Mouse (Mus musculus) spleen, embryonic (tissue): ENCODE results near the gene Vps35l.

ENCODE experiments used
- CTCF ChIA-PET: fragments of 350-600 bp; sonication (Branson Sonifier 250); formaldehyde crosslinking; loops from one replicate; lab custom pipeline; 2022; lab: Charles Lee

Vps35l gene

GRCm38 (mm10) chr7:118739975-118740531, at the start of gene Vps35l:
Vps35l (plus strand) TSS chr7:118740226.
- CTCF ChIA-PET: interaction anchor here (0.9 kb wide), 1 partner anchor 256 kb away, joined by 3 read pairs; no protein-coding TSS in a partner anchor

DNA sequence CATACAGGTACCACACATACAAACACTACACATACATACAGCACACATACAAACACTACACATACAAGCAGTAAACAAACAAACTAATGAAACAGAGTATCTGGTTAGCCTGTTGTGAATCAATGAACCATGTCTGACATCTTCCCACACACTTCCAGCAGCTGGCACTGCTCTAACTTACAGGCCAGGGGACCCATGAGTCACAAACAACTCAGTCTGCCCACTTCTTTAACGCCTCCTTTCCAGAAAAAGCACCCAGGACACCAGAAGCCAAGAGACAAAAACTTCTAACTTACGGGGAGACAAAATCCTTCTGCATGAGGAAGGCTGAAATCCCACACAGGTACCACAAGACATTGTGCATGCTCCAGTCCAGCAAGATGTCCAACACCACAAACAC, 48.7 kb upstream of the Vps35l start:
- CTCF ChIA-PET: no interaction called here

DNA sequence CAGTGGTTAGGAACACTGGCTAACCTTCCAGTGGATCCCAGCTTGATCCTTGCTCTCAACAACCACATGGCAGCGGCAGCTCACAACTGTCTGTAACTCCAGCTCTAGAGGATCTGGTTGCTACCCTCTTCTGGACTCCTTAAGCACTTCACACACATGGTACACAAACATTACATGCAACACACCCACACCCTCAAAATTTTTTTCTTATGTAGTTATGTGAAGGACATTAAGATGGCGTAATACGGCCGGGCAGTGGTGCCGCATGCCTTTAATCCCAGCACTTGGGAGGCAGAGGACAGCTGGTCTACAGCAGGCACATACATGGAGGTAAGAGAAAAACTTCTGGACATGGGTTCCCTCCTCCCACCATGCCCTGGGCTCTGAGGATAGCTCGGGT, 43.9 kb upstream of the Vps35l start:
- CTCF ChIA-PET: no interaction called here

DNA sequence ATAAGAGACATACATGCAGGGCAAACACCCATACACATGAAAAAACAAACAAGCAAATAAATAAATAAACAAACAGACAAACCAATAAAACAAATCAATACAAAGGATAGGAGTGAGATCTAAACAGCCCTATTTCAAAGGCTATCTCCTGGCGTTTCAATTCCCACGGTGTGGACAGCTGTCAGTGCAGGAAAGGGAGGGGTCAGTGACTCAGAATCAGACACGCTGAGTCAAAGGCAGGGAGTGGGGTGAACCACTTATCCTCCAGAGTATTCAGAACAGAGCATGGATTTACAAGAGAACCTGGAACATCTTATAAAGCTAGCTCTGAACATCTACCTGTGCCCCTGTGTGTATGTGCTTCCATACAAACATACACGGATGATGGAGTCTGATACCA, 42.9 kb upstream of the Vps35l start:
- CTCF ChIA-PET: no interaction called here

GRCm38 (mm10) chr7:118698882-118699281, 41.1 kb upstream of the Vps35l start:
- CTCF ChIA-PET: no interaction called here

GRCm38 (mm10) chr7:118703144-118703561, 36.9 kb upstream of the Vps35l start:
- CTCF ChIA-PET: no interaction called here

DNA sequence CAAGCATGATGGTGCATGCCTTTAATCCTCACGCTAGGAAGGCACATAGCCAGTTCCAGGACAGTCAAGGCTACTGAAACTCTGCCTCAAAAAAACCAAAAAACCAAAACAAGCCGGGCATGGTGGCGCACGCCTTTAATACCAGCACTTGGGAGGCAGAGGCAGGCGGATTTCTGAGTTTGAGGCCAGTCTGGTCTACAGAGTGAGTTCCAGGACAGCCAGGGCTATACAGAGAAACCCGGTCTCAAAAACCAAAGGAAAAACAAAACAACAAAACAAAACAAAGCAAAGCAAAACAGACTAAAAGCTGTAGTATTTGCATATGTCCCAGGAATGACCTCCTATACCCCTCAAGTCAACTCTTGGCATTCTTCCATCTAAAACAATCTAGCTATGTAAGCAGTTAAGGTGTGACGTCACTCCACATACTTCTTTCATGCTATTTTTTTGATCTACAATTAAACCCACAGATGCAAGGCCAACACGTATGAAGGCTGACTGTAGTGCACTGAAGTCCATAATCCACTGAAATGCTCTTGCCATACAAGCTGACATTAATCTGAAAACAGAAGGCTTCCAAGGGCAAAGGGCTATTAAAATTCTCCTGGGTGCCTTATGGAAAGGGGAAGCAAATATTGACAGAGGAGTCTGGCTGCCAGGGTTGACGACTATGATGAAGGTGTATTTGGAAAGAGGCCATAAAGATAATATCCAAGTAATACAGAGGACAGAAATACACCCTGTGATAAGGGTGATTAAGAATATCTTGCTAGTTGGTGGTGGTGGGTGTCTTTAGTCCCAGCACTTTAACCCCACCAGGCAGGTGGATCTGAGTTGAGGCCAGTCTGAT, 35.8 kb upstream of the Vps35l start:
- CTCF ChIA-PET: no interaction called here

GRCm38 (mm10) chr7:118705101-118705961, 34.7 kb upstream of the Vps35l start, which contains the start of gene Gde1:
Gde1 (minus strand) TSS chr7:118705778.
- CTCF ChIA-PET: no interaction called here

DNA sequence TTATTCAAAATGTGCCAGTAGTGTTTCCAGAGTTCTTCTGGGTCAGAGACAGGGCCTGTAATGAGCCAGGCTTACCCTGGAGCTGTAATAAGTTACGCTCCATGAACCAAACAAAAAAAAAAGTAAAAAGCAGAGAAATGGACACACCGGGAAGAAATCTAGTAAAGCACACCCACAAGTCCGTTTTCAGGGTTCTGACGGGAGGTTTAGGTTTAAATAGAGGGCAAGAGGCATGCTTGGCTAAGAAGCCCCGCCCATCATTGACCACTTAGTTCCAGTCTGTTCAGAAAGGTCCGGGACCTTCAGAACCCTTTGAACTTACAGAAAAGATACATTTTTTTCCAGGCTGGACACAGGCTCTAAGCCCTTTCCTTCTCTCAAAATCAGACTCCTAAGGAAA, 34.0 kb upstream of the Vps35l start:
- CTCF ChIA-PET: no interaction called here

DNA sequence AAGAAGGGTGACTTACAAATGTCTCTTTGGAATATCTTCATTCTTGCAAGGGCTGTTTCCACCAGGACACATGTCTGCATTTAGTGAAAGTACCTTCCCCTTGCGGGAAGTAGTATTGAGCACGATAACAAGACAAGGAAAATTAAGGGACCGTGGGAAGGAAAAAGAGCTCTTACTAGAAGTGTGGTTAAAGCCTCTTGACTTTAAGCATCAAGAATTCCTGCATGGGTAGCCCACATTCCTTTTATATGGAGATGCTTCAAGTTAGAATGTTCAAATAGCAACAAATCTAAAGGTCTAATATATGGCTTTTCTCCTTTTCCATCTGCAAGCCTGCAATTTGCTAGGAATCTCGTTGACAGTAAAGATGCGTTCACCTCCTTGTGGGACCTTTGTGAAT, 33.5 kb upstream of the Vps35l start:
- CTCF ChIA-PET: no interaction called here

DNA sequence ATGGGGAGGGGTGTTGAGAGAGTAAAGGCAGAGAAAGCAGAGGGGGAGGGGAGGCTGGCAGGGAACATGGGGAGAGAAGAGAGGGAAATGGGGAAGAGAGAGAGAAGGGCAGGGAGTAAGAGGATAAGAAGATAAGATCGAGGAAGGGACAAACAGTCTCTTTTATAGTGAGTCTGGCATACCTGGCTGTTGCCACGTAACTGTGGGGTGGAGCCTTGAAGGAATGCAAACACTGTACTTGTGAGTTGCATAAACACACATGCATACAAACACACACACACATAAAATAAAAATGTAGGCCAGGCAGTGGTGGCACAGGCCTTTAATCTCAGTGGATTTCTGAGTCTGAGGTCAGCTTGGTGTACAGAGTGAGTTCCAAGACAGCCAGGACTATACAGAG, 32.8 kb upstream of the Vps35l start:
- CTCF ChIA-PET: no interaction called here

DNA sequence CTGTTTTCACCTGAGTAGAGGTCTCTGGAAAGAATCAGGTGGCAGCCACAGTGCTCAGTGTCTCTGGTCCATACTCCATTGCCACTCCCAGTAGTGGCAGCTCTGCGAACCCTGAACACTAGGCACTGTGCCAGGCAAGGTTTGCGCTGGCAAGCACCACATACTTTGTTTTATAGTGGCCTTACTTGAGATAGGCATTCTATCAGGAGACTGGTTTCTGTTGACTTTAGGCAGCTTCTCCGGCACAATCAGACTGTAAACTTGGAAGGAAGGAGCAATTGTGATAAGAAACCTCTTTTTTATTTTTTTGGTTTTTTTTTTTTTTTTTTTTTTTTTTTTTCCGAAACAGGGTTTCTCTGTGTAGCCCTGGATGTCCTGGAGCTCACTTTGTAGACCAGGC, 32.0 kb upstream of the Vps35l start:
- CTCF ChIA-PET: no interaction called here

- CTCF ChIA-PET: no interaction called here
Measured at GRCm38 (mm10) chr7:118710776-118711175, 29.2 kb upstream of the Vps35l start.

DNA sequence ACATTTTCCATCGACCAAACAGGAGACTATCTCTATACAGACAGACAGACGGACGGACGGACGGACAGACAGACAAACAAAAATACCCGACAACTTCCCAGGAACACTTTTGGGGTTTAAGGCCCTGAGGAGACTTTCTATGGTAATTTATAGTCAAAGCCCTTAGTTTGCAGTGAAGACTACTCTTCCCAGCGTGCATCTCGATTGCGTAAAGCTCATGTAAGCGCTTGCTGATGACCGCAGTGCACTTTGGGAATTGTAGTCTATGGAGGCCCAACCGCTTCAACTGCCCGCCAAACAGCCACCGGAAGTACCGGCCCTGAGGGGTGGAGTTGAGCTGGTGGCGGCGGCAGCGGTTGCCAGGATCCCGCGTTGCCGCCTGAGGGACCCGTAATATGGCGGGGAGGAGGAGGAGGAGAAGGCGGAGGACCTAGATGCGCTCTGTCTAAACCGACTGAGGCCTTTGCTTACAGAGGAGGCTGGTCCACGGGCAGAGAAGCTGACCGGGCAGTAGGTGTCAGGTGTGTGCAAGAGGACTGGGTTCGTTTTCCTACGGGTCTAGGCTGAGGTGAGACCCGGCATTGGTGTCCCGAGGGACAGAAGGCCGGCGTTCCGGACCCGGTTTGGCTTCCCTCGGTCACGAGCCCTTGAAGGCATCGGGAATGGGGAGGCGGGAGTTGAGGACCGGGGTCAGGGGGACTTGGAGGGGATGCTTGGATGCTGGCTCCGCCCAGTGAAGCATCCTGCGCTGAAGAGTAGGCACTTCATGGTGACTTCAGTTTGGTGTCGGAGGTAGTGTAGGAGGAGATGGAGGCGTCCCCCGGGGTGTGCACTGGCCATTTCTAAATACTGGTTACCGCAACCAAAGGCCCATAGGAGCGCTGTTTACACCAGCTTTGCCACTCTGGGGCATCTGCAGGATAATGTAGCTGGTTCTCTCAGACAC, 27.5 kb upstream of the Vps35l start, which contains the start of gene Ccp110:
Gene Ccp110, plus strand, starts transcription at position 325 of the 946 bp plus-strand sequence.
- CTCF ChIA-PET: interaction anchor here (1.0 kb wide), 1 partner anchor 87 kb away, joined by 3 read pairs; no protein-coding TSS in a partner anchor

GRCm38 (mm10) chr7:118714873-118715272, 25.2 kb upstream of the Vps35l start:
- CTCF ChIA-PET: no interaction called here

DNA sequence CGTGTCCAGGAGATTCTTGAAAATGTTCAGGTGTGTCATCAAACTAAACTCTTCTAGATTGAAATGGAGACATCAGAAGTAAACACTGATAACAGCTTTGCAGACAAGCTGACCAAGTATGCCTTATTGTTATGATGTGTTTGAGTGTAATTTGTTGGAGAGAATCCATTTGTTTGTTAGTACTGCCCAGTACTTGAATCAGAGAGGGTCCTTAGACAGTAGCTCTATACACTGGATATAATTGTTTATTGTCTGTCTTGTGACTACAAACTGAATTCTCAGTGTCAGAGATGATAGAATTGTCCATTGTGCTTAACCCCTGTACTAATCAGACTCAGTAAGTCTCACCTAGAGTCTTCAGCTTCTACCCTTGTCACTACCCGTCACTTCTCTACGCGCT, 22.0 kb upstream of the Vps35l start:
- CTCF ChIA-PET: no interaction called here

DNA sequence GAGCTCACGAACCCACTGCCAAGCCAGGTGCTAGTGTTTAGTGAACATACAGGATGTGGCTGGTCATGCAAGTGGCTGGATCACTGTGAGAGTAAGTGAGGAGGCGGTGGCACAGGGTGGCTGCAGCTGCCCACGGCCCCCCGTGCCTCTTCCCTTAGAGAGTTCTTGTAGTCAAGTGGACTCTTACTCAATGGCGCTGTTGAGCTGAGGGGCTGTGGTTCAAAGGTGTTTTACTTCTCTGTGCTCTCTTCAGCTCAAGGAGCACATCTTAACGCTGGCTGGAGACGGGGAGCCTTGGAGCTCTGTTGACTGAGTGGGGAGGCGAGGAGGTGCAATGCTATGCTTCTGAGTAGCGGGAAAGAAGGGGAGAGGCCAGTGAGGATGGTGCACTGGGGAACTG, 16.1 kb upstream of the Vps35l start:
- CTCF ChIA-PET: no interaction called here

DNA sequence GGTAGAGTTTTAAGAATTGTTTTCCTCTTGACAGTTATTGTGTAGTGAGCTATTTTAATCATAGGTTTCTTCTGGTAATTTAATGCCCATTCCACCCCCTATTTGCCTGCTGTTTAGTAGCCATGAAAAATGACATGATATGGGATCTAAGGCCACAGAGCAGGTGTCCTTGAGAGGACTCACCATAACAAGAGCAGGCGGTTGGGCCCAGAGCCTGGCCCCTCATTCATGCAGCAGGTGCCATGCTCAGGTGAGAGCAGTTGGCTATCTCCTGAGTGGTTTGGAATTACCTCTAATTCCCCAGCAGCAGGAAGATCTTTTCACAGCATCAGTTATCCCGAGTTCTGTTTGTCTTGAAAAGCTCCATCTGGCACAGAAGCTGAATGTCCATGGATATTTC, 14.6 kb upstream of the Vps35l start:
- CTCF ChIA-PET: no interaction called here

- CTCF ChIA-PET: no interaction called here
Measured at GRCm38 (mm10) chr7:118728846-118729587, 11.0 kb upstream of the Vps35l start.

DNA sequence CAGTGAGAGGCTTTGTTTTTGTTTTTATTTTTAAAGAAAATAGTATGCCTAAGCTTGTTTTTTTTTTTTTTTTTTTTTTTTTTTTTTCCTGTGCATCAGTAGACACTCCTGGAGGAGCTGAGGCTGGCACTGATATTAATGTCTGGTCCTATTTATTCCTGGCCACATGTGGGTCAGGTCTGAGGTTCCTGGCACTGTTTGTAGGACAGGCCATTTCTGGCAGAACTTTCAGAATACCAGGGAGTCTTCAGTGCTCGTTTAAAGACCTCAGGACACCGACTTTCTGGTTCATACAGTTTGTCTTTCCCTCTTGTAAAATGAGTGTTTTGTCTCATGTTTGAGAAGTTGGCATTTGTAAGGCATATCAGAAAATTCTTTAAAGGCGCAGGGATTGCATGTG, 8.2 kb upstream of the Vps35l start:
- CTCF ChIA-PET: no interaction called here
